ENCODE assay signal across 20 mouse cellular contexts in genomic region chr11:95213607-95214006, GRCm38 (mm10). TPM values are rescaled to one million over a fixed set of nuclear protein-coding genes. Genes with fewer than 3 reads are reported as not detected.
DNase-seq lines count a peak whose midpoint lies in the region; ATAC-seq and TF ChIP-seq lines count a peak whose summit lies in the region.
"Had no signal": no experiment of that assay in that cellular context is flagged by ENCODE, and none has a peak within 500 bp of the region (broad histone marks: within the 10 kb centered on the region; RNA-seq: fewer than 3 reads in every experiment).

No protein-coding gene starts in this region.

- H3K9me3 ChIP-seq in hindbrain, embryonic 10.5 days: no peaks in the 10 kb centered on the region
- no peaks in the 10 kb centered on the region for H3K9me3 ChIP-seq in hindbrain, embryonic 11.5 days (ENCODE audit: control insufficient read depth, low read length)
- H3K9me3 ChIP-seq in lung, embryonic 14.5 days (ENCODE audit: low read depth, low read length): no peaks in the 10 kb centered on the region
- no peaks in the 10 kb centered on the region for H3K9me3 ChIP-seq in limb, embryonic 12.5 days
- H3K9me3 ChIP-seq: megakaryocyte, embryonic 14.5 days; neural tube, embryonic 15.5 days had no signal

- no peak for ATAC-seq in hindbrain, embryonic 11.5 days (ENCODE audit: low FRiP score)
- no peak for ATAC-seq in lung, embryonic 14.5 days (ENCODE audit: insufficient read depth)
- no peak for ATAC-seq in limb, embryonic 12.5 days (ENCODE audit: insufficient number of reproducible peaks, insufficient read depth, low FRiP score, low TSS enrichment, low read depth)
- no peak for ATAC-seq in cerebellum, adult (ENCODE audit: insufficient number of reproducible peaks, low FRiP score, low TSS enrichment)
- ATAC-seq: forebrain, embryonic 14.5 days; inflammation-experienced regulatory T-cells, adult 6 months; Patski had no signal

- DNase-seq in hindbrain, embryonic 10.5 days (ENCODE audit: low spot score): no peak
- DNase-seq in hindbrain, embryonic 11.5 days (ENCODE audit: low spot score): no peak
- peak; percentile 36 for DNase-seq in lung, embryonic 14.5 days
- no peak for DNase-seq in lung, postnatal 10 days
- DNase-seq in R1 (ENCODE audit: low read depth, low spot score): peak; percentile 28
- no peak for DNase-seq in cerebellum, postnatal 4 days (ENCODE audit: low spot score in 2 of 2)
- DNase-seq: adrenal gland, adult 2 months; cerebellum, adult 9-10 months; heart, postnatal 14 days; layer of hippocampus, adult 9-11 months; right cerebral cortex, adult 18-20 months; thymus, adult 18-20 months had no signal

- H3K27ac ChIP-seq in hindbrain, embryonic 10.5 days: peak overlapping the region; percentile 60; the same call in 1 of the 2 replicates
- H3K27ac ChIP-seq in hindbrain, embryonic 11.5 days (ENCODE audit: low read depth, low read length): no peak overlapping the region
- no peak overlapping the region for H3K27ac ChIP-seq in lung, embryonic 14.5 days (ENCODE audit: low read depth)
- 0 out of 2 replicates have a peak overlapping the region, but pooled peaks have one; percentile 17 for H3K27ac ChIP-seq in limb, embryonic 12.5 days
- H3K27ac ChIP-seq: neural tube, embryonic 15.5 days had no signal

- H3K36me3 ChIP-seq in hindbrain, embryonic 10.5 days: no peaks in the 10 kb centered on the region
- H3K36me3 ChIP-seq in hindbrain, embryonic 11.5 days (ENCODE audit: control insufficient read depth, insufficient read depth, low read length): no peaks in the 10 kb centered on the region
- no peaks in the 10 kb centered on the region for H3K36me3 ChIP-seq in lung, embryonic 14.5 days (ENCODE audit: insufficient read depth)
- H3K36me3 ChIP-seq in limb, embryonic 12.5 days: no peaks in the 10 kb centered on the region
- H3K36me3 ChIP-seq: neural tube, embryonic 15.5 days had no signal

- H3K4me1 ChIP-seq in hindbrain, embryonic 10.5 days (replicated peaks): peaks cover 36% of the 10 kb centered on the region
- peaks cover 10% of the 10 kb centered on the region for H3K4me1 ChIP-seq in hindbrain, embryonic 11.5 days (replicated peaks; ENCODE audit: control insufficient read depth, insufficient read depth, low read length)
- H3K4me1 ChIP-seq in lung, embryonic 14.5 days (ENCODE audit: insufficient read depth): peaks cover 15% of the 10 kb centered on the region; the same call in 1 of the 2 replicates
- H3K4me1 ChIP-seq in limb, embryonic 12.5 days (replicated peaks): peaks cover 40% of the 10 kb centered on the region

- H3K4me3 ChIP-seq in hindbrain, embryonic 10.5 days: no peak overlapping the region
- no peak overlapping the region for H3K4me3 ChIP-seq in hindbrain, embryonic 11.5 days (ENCODE audit: low read depth, low read length)
- H3K4me3 ChIP-seq in lung, embryonic 14.5 days (ENCODE audit: low read depth, low read length): no peak overlapping the region
- H3K4me3 ChIP-seq in limb, embryonic 12.5 days (replicated peaks): no peak overlapping the region
- H3K4me3 ChIP-seq: megakaryocyte, embryonic 14.5 days; neural tube, embryonic 15.5 days had no signal

- TF ChIP-seq CTCF in lung, embryonic 14.5 days (IDR thresholded peaks at IDR 0.05; ENCODE audit: low read depth): peak; percentile 41

- H3K4me2 ChIP-seq in hindbrain, embryonic 11.5 days (replicated peaks; ENCODE audit: low read depth, low read length): no peak overlapping the region
- H3K4me2 ChIP-seq in lung, embryonic 14.5 days: no peak overlapping the region
- no peak overlapping the region for H3K4me2 ChIP-seq in limb, embryonic 12.5 days
- H3K4me2 ChIP-seq: neural tube, embryonic 15.5 days had no signal

- WGBS in hindbrain, embryonic 10.5 days: 29% methylated on average over 6 of the region's 6 CpGs
- 31% methylated on average over 6 of the region's 6 CpGs for WGBS in hindbrain, embryonic 11.5 days
- 22% methylated on average over 6 of the region's 6 CpGs for WGBS in lung, embryonic 14.5 days
- 12% methylated on average over 6 of the region's 6 CpGs for WGBS in limb, embryonic 12.5 days

- no peak overlapping the region for H3K9ac ChIP-seq in hindbrain, embryonic 11.5 days (ENCODE audit: low read depth, low read length)
- no peak overlapping the region for H3K9ac ChIP-seq in lung, embryonic 14.5 days
- no peak overlapping the region for H3K9ac ChIP-seq in limb, embryonic 12.5 days (replicated peaks)
- H3K9ac ChIP-seq: neural tube, embryonic 15.5 days had no signal

- peaks cover 69% of the 10 kb centered on the region for H3K27me3 ChIP-seq in hindbrain, embryonic 10.5 days (ENCODE audit: insufficient read depth, poor library complexity, severe bottlenecking)
- peaks cover 2% of the 10 kb centered on the region; the same call in 1 of the 2 replicates for H3K27me3 ChIP-seq in hindbrain, embryonic 11.5 days (ENCODE audit: control insufficient read depth, insufficient read depth, low read length)
- no peaks in the 10 kb centered on the region for H3K27me3 ChIP-seq in lung, embryonic 14.5 days (ENCODE audit: insufficient read depth, low read length)
- H3K27me3 ChIP-seq in limb, embryonic 12.5 days: peaks cover 38% of the 10 kb centered on the region
- H3K27me3 ChIP-seq: Patski had no signal

RNA-seq across cellular contexts. Expression of gene Tac4, which starts 47.7 kb away (rescaled TPM):
- 0.12 TPM in 1 of 2 replicates, not detected in the other for polyA plus RNA-seq in hindbrain, embryonic 10.5 days (2016; fragmentation: Nextera tagmentation; extraction: Ambion mirVana)
- 0.22 TPM in 1 of 2 replicates, not detected in the other for polyA plus RNA-seq in hindbrain, embryonic 11.5 days (2014; fragmentation: Nextera tagmentation; extraction: Ambion mirVana)
- not detected in 2 replicates for polyA plus RNA-seq in lung, embryonic 14.5 days (2014; fragmentation: Nextera tagmentation; extraction: Ambion mirVana)
- not detected in 2 replicates for polyA plus RNA-seq in limb, embryonic 12.5 days (2016; fragmentation: Nextera tagmentation; extraction: Ambion mirVana)
- polyA plus RNA-seq: adrenal gland, adult 2 months; forebrain, embryonic 14.5 days; liver, embryonic 16.5 days; Patski had no signal

Comparison
In these comparisons a context has a peak if more than half of its experiments do, and no peak if none do; other contexts are left out.
1. DNase-seq: peak in lung, embryonic 14.5 days (single experiment) and R1 (single experiment); none in hindbrain, embryonic 10.5 days (single experiment), hindbrain, embryonic 11.5 days (single experiment), lung, postnatal 10 days (single experiment) and cerebellum, postnatal 4 days (0 of 2).
2. H3K27ac ChIP-seq: peak in hindbrain, embryonic 10.5 days (single experiment) and limb, embryonic 12.5 days (single experiment); none in hindbrain, embryonic 11.5 days (single experiment) and lung, embryonic 14.5 days (single experiment).